Mouse (Mus musculus) heart, postnatal 0 days (tissue): Measurements from ENCODE around the gene Pole. TPM values are rescaled to one million over a fixed set of nuclear protein-coding genes. Genes with fewer than 3 reads are reported as not detected.

ENCODE experiments used
- ATAC-seq: fragments of 200-750 bp; cut with Nextera tagmentation; 2 replicates; pipeline ENCODE4 v1.8.0; 2017; ENCODE audit warnings: low read depth, moderate number of reproducible peaks, moderate library complexity; ENCODE audit not compliant: insufficient read depth
- DNase-seq: peaks from one replicate; pipeline ENCODE4 v3.0.0-alpha.2; 2016; ENCODE audit warnings: low spot score
- H3K27ac ChIP-seq: fragments of 300-500 bp; sonication (generic); 2 replicates; pipeline ENCODE4 v1.5.1; 2014; ENCODE audit warnings: low read depth, mild to moderate bottlenecking
- H3K27me3 ChIP-seq: fragments of 300-500 bp; sonication (generic); 2 replicates; pipeline ENCODE4 v1.6.1; 2014; ENCODE audit warnings: low read length, mixed read lengths; ENCODE audit not compliant: control insufficient read depth, insufficient read depth
- H3K36me3 ChIP-seq: fragments of 300-500 bp; sonication (generic); replicated peaks from 2 replicates; pipeline ENCODE4 v1.6.1; 2014; ENCODE audit warnings: low read length, mixed read lengths; ENCODE audit not compliant: control insufficient read depth, insufficient read depth
- H3K4me1 ChIP-seq: fragments of 300-500 bp; sonication (generic); 2 replicates; pipeline ENCODE4 v1.6.1; 2014; ENCODE audit warnings: antibody characterized with exemption; ENCODE audit not compliant: control insufficient read depth, insufficient read depth
- H3K4me2 ChIP-seq: fragments of 300-500 bp; sonication (generic); 2 replicates; pipeline ENCODE4 v1.6.1; 2014; ENCODE audit warnings: low read depth, mild to moderate bottlenecking, low read length, moderate library complexity
- H3K4me3 ChIP-seq: fragments of 300-500 bp; sonication (generic); 2 replicates; pipeline ENCODE4 v1.5.1; 2014; ENCODE audit warnings: low read depth, low read length
- H3K9ac ChIP-seq: fragments of 300-500 bp; sonication (generic); replicated peaks from 2 replicates; pipeline ENCODE4 v1.6.1; 2014; ENCODE audit warnings: low read depth, low read length, mixed read lengths
- H3K9me3 ChIP-seq: fragments of 300-500 bp; sonication (generic); replicated peaks from 2 replicates; pipeline ENCODE4 v1.6.1; 2016; ENCODE audit warnings: low read length; ENCODE audit not compliant: control insufficient read depth
- CTCF ChIP-seq: IDR thresholded peaks from 2 replicates; pipeline ENCODE4 v1.5.1; 2016; ENCODE audit warnings: antibody characterized with exemption, control low read depth, low read depth
- EP300 ChIP-seq: IDR thresholded peaks from 2 replicates; pipeline ENCODE4 v1.6.1; 2016; ENCODE audit warnings: antibody characterized with exemption, low read depth
- WGBS: fragments of 180-500 bp; shearing (Covaris S2); extraction: QIAGEN DNeasy Blood & Tissue Kit; methylation state at CpG from one replicate; pipeline ENCODE4 v1.1.7; 2014; 5-methylcytosine and 5-hydroxymethylcytosine counted together
- polyA plus RNA-seq: library from polyadenylated mRNA; unstranded; fragments of >200 nt; fragmentation: Nextera tagmentation; extraction: Ambion mirVana; gene quantifications from 2 replicates; pipeline ENCODE4 v1.2.1, GENCODE M21; 2015
- total RNA-seq: library from RNA; depleted of rRNA; stranded (reverse); fragments of >200 nt; gene quantifications from 2 replicates; pipeline ENCODE4 v1.2.3, GENCODE M21; 2014; ENCODE audit warnings: low replicate concordance; rRNA removed

The Pole gene
- total and polyA plus RNA-seq, 2 experiments from 2014 or later, result 3.6 to 12.8 TPM

DNA sequence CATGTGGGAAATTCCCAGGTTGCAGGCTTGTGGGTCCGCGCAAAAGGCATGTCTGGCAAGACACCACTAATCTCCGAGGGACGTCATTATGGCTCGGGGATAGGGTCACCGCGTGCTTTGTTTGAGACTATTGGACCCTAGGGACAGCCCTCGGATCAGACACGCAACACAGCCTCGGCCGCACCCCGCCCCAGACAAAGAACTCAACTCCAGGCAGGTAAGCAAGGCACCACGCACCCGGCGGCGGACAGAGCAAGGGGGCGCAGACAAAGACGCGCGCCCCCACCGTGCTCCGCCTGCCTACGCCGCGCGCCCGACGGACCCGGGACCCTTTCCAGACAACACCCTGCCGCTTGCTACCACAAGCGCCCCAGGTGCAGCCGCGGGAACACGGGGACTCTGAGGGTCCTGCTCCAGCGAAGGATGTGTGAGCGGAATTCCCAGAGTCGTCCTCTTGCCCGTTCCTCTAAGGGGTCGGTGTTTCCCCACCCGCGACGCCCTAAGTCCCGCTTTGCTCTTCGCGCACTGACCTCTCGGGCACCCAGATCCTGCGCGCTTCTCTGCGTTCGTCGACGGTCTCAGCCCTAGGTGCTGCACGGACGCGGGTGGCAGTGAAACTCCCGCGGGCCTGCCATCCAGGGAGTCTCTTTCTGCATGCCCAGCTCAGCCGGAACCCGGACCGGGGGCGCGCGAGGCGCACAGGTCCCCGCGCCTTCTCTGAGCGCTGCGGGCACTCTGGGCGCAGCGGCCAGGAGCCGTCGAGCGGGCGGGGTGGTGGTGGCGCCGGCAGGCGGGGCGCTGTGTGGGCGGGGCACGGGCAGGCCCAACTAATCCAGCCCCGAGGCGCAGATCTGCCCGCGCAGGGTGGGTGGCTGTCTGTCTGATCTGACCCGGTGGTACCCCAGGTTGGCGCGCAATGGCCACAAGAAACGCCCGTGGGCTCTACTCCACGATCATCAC, 100.5 kb downstream of the Pole start:
- peak; percentile 68 for DNase-seq
- TF ChIP-seq EP300, result no peak
- TF ChIP-seq CTCF, result no peak
- Histone ChIP-seq H3K4me1 (peaks cover 24% of the 10 kb centered on the region), H3K27me3 (no peaks in the 10 kb centered on the region), H3K9ac (peak overlapping the region; percentile 43), H3K4me2 (peak overlapping the region; percentile 71), H3K27ac (no peak overlapping the region), H3K4me3 (peak overlapping the region; percentile 56), H3K9me3 (no peaks in the 10 kb centered on the region), H3K36me3 (no peaks in the 10 kb centered on the region)
- 2% methylated on average over 90 of the region's 90 CpGs for WGBS
- ATAC-seq, result peak; percentile 85

Other genes with a start within 250 kb of the Pole start
- 0.12 TPM in 1 of 2 replicates, not detected in the other for gene Gm17655, start 213.8 kb upstream of the Pole start, total RNA-seq
- 1.4 and 1.8 TPM in 2 replicates for gene Gm17655, start 213.8 kb upstream of the Pole start, polyA plus RNA-seq
- 2.3 TPM in 1 of 2 replicates, not detected in the other for gene Gm35315, start 191.9 kb upstream of the Pole start, total RNA-seq
- gene Gm35315, start 191.9 kb upstream of the Pole start, polyA plus RNA-seq, result 0.03 and 0.05 TPM in 2 replicates
- gene Plcxd1, start 186.3 kb upstream of the Pole start, total RNA-seq, result not detected in 2 replicates
- gene Plcxd1, start 186.3 kb upstream of the Pole start, polyA plus RNA-seq, result 0.26 and 0.29 TPM in 2 replicates
- 29.8 and 32.3 TPM in 2 replicates for gene Gtpbp6, start 178.1 kb upstream of the Pole start, total RNA-seq
- 13.9 and 14.2 TPM in 2 replicates for gene Gtpbp6, start 178.1 kb upstream of the Pole start, polyA plus RNA-seq
- 0.50 and 3.3 TPM in 2 replicates for gene Zfp605, start 176.2 kb upstream of the Pole start, total RNA-seq
- 2.1 and 2.4 TPM in 2 replicates for gene Zfp605, start 176.2 kb upstream of the Pole start, polyA plus RNA-seq
- 32.3 and 56.0 TPM in 2 replicates for gene Chfr, start 150.5 kb upstream of the Pole start, total RNA-seq
- gene Chfr, start 150.5 kb upstream of the Pole start, polyA plus RNA-seq, result 17.3 and 19.7 TPM in 2 replicates
- gene Golga3, start 109.6 kb upstream of the Pole start, total RNA-seq, result 10.1 and 17.6 TPM in 2 replicates
- 8.7 and 11.1 TPM in 2 replicates for gene Golga3, start 109.6 kb upstream of the Pole start, polyA plus RNA-seq
- gene Ankle2, start 55.3 kb upstream of the Pole start, total RNA-seq, result 17.3 and 24.2 TPM in 2 replicates
- 12.5 and 12.6 TPM in 2 replicates for gene Ankle2, start 55.3 kb upstream of the Pole start, polyA plus RNA-seq
- 76.6 and 77.4 TPM in 2 replicates for gene Pgam5, start 16.4 kb upstream of the Pole start, total RNA-seq
- 37.6 and 39.6 TPM in 2 replicates for gene Pgam5, start 16.4 kb upstream of the Pole start, polyA plus RNA-seq
- gene Pxmp2, start 120 bp upstream of the Pole start, total RNA-seq, result 32.5 and 113 TPM in 2 replicates
- gene Pxmp2, start 120 bp upstream of the Pole start, polyA plus RNA-seq, result 48.4 and 48.6 TPM in 2 replicates
- not detected in 2 replicates for gene P2rx2, start 56.9 kb downstream of the Pole start, total RNA-seq
- gene P2rx2, start 56.9 kb downstream of the Pole start, polyA plus RNA-seq, result not detected in 2 replicates
- not detected in 2 replicates for gene Lrcol1, start 58.4 kb downstream of the Pole start, total RNA-seq
- not detected in 2 replicates for gene Lrcol1, start 58.4 kb downstream of the Pole start, polyA plus RNA-seq
- gene Fbrsl1, start 162.2 kb downstream of the Pole start, total RNA-seq, result 19.2 and 37.0 TPM in 2 replicates
- 6.8 and 7.6 TPM in 2 replicates for gene Fbrsl1, start 162.2 kb downstream of the Pole start, polyA plus RNA-seq